Mouse (Mus musculus): ENCODE data around the gene Npr2.

DNA sequence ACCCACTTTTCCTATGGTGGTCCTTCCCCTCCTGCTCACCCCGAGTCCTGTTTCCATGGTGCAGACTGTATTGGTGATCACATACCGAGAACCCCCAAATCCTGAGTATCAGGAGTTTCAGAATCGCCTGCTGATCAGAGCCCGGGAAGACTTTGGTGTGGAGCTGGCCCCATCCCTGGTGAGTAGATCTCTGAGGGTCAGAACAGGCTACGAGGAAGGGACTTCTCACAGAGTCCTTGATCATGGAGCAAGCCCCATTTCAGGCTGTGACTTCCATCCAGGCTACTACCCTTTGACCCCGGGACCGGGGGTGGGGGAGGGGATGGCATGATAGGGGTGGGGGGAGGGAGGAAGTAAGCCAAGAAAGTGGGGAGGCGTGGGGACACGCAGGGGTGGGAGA is 8.3 kb downstream of the Npr2 start:
- TF ChIP-seq CTCF (IDR thresholded peaks at IDR 0.05; ENCODE audit: low read depth, low read length), result no peak
- no peak for TF ChIP-seq POLR2A (IDR thresholded peaks at IDR 0.05; ENCODE audit: insufficient read depth, low read length)
- no peak for TF ChIP-seq EP300 (IDR thresholded peaks at IDR 0.05; ENCODE audit: insufficient read depth, low read depth, low read length)

All from ES-Bruce4 (cell line).